Mouse (Mus musculus) ES-E14 (cell line): Measurements from ENCODE around the gene Tor1aip1. TPM values are rescaled to one million over a fixed set of nuclear protein-coding genes. Genes with fewer than 3 reads are reported as not detected.
"Not testable (repeated sequence)": the region's sequence is repeated elsewhere in the genome, so short reads cannot be mapped to it uniquely, and the experiment has no call there.

Experiments used
- DNase-seq: peaks from one replicate; pipeline ENCODE4 v3.0.0-alpha.2; 2013; ENCODE audit warnings: low read depth, low spot score
- H3K27ac ChIP-seq: 2 replicates; pipeline ENCODE4 v1.5.1; 2012; ENCODE audit warnings: low read depth, mild to moderate bottlenecking, low read length, moderate library complexity, mixed read lengths; ENCODE audit not compliant: poor library complexity, insufficient read depth, severe bottlenecking
- H3K36me3 ChIP-seq: 2 replicates; pipeline ENCODE4 v1.6.1; 2012; ENCODE audit warnings: mild to moderate bottlenecking, low read length, moderate library complexity, mixed read lengths; ENCODE audit not compliant: control insufficient read depth, poor library complexity, insufficient read depth, severe bottlenecking
- H3K4me1 ChIP-seq, 2 experiments: fragments of 150-350 bp in 1 of 2; sonication (generic) in 1 of 2; 2 replicates each; pipeline ENCODE4 v1.6.1; 2012; ENCODE audit warnings: low read length in 2 of 2, mild to moderate bottlenecking in 1 of 2, mixed read lengths in 1 of 2; ENCODE audit not compliant: control insufficient read depth in 2 of 2, insufficient read depth in 2 of 2, poor library complexity in 1 of 2
- H3K4me3 ChIP-seq, 2 experiments: fragments of 150-350 bp in 1 of 2; sonication (generic) in 1 of 2; 2 replicates each; pipeline ENCODE4 v1.5.1; 2012; ENCODE audit warnings: low read length in 2 of 2, low read depth in 1 of 2, mild to moderate bottlenecking in 1 of 2, mixed read lengths in 1 of 2; ENCODE audit not compliant: insufficient read depth in 1 of 2, poor library complexity in 1 of 2, severe bottlenecking in 1 of 2
- H3K9ac ChIP-seq: 2 replicates; pipeline ENCODE4 v1.6.1; 2012; ENCODE audit warnings: low read depth, mild to moderate bottlenecking, low read length, mixed read lengths; ENCODE audit not compliant: poor library complexity, insufficient read depth, severe bottlenecking
- H3K9me3 ChIP-seq: fragments of 150-350 bp; sonication (generic); 2 replicates; pipeline ENCODE4 v1.6.1; 2012; ENCODE audit warnings: low read depth, mild to moderate bottlenecking, low read length; ENCODE audit not compliant: control insufficient read depth, insufficient read depth
- CHD2 ChIP-seq: IDR thresholded peaks from 2 replicates; pipeline ENCODE4 v1.6.1; 2014; ENCODE audit warnings: mild to moderate bottlenecking, low read depth, low read length, inconsistent platforms
- HCFC1 ChIP-seq: IDR thresholded peaks from 2 replicates; pipeline ENCODE4 v1.6.1; 2012; ENCODE audit warnings: low read length, inconsistent platforms, borderline replicate concordance; ENCODE audit not compliant: insufficient read depth
- MAFK ChIP-seq: IDR thresholded peaks from 2 replicates; pipeline ENCODE4 v1.6.1; 2014; ENCODE audit warnings: mild to moderate bottlenecking, low read depth, low read length, inconsistent platforms; ENCODE audit not compliant: insufficient read depth
- ZC3H11A ChIP-seq: IDR thresholded peaks from 2 replicates; pipeline ENCODE4 v1.6.1; 2012; ENCODE audit warnings: low read depth, mild to moderate bottlenecking, inconsistent platforms, low read length, borderline replicate concordance
- ZNF384 ChIP-seq: IDR thresholded peaks from 2 replicates; pipeline ENCODE4 v1.6.1; 2012; ENCODE audit warnings: low read depth, low read length, inconsistent platforms
- in situ Hi-C, 2 experiments: fragments of 600-800 bp; cut with MboI; formaldehyde crosslinking; loops; one replicate each; pipeline ENCODE4 v1.15.1; 2025; ENCODE audit warnings: low sequenced_read_pairs in 2 of 2, inconsistent platforms in 1 of 2; ENCODE audit not compliant: unreplicated experiment in 2 of 2
- total RNA-seq: library from RNA; depleted of rRNA; stranded (reverse); fragments of 300-350 nt; gene quantifications from 2 replicates; pipeline ENCODE4 v1.2.3, GENCODE M21; 2012

Tor1aip1 gene
- total RNA-seq, 1 experiment, result 27.9 TPM

- peak; percentile 43 for DNase-seq
- in situ Hi-C loops, result no loop called here
- Histone ChIP-seq H3K36me3 (peaks cover 16% of the 10 kb centered on the region), H3K27ac (no peak overlapping the region), H3K9me3 (no peaks in the 10 kb centered on the region), H3K4me1 (no peaks in the 10 kb centered on the region), H3K4me3 (no peak overlapping the region), H3K9ac (no peak overlapping the region; the same call in 1 of the 2 replicates)
- no peak for TF ChIP-seq ZC3H11A
- no peak for TF ChIP-seq MAFK
- TF ChIP-seq CHD2, result no peak
- TF ChIP-seq ZNF384, result no peak
- no peak for TF ChIP-seq HCFC1
These were observed 6.7 kb upstream of the Tor1aip1 start for GRCm38 (mm10) chr1:156043027-156043426.

- Histone ChIP-seq H3K9ac (peak overlapping the region; percentile 29; the same call in 1 of the 2 replicates), H3K4me1 (no peaks in the 10 kb centered on the region), H3K27ac (no peak overlapping the region), H3K9me3 (no peaks in the 10 kb centered on the region), H3K36me3 (peaks cover 13% of the 10 kb centered on the region), H3K4me3 (peak overlapping the region; percentile 72 to 76; a peak in 1 of 4 replicates)
- DNase-seq, result no peak
- in situ Hi-C loops, result no loop called here
- no peak for TF ChIP-seq MAFK
- TF ChIP-seq HCFC1, result no peak
- no peak for TF ChIP-seq ZNF384
- no peak for TF ChIP-seq ZC3H11A
- no peak for TF ChIP-seq CHD2
These were observed 6.2 kb upstream of the Tor1aip1 start for GRCm38 (mm10) chr1:156042481-156042880.

GRCm38 (mm10) chr1:156041451-156042241 lies 5.4 kb upstream of the Tor1aip1 start:
- no peak for TF ChIP-seq CHD2
- no peak for TF ChIP-seq HCFC1
- TF ChIP-seq MAFK, result no peak
- TF ChIP-seq ZNF384, result no peak
- TF ChIP-seq ZC3H11A, result no peak
- H3K9ac ChIP-seq, result peak overlapping the region; percentile 63; the same call in 1 of the 2 replicates
- no peak for DNase-seq
- H3K36me3 ChIP-seq, result peaks cover 12% of the 10 kb centered on the region
- no peaks in the 10 kb centered on the region for H3K4me1 ChIP-seq
- H3K4me3 ChIP-seq, result peak overlapping the region; percentile 72 to 76
- H3K9me3 ChIP-seq, result no peaks in the 10 kb centered on the region
- no peak overlapping the region; the same call in 1 of the 2 replicates for H3K27ac ChIP-seq
- in situ Hi-C loops, result no loop called here

DNA sequence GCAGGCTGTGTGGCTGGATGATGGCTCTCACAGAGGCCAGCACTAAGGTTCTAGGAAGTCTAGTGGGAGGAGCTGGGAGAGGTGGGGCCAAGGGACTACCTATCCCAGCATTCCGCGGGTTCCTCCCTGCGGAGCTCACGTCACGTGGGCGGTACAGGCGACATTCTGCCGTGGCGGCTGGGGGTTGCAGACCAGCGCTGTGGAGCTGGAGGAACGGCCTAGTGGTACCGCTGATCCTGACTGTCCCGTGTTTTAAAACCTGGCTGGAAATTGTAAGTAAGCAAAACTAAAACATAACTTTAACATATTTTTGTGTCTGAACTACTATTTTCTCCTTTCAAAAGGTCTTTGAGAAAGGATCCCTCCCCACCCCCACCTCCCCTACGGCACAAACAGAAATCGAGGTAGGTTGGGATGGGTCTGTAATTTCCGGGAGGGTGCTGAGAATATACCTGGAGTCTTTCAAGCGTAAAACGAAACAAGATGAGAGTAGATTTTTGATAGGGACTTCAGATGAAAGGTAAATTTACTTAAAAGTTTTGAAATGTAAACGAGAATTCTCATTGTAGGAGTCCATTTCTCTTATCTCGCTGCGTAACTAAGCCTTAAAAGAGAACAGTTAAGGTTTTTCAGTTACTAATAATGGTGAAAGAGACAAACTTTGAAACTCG lies 4.6 kb upstream of the Tor1aip1 start:
- DNase-seq, result peak; percentile 94
- Histone ChIP-seq H3K9me3 (no peaks in the 10 kb centered on the region), H3K27ac (no peak overlapping the region; the same call in 1 of the 2 replicates), H3K9ac (peak overlapping the region; percentile 38; the same call in 1 of the 2 replicates), H3K4me3 (peak overlapping the region; percentile 65 to 76), H3K36me3 (peaks cover 11% of the 10 kb centered on the region), H3K4me1 (no peaks in the 10 kb centered on the region)
- TF ChIP-seq ZNF384 (no peak), ZC3H11A (no peak), MAFK (no peak), CHD2 (peak; percentile 42; the same call in 1 of the 2 replicates), HCFC1 (peak; percentile 89)
- in situ Hi-C loops, result no loop called here

GRCm38 (mm10) chr1:156039989-156040388 lies 3.7 kb upstream of the Tor1aip1 start:
- H3K9me3 ChIP-seq, in situ Hi-C loops: not testable (repeated sequence)
- DNase-seq, result peak; percentile 62

More at GRCm38 (mm10) chr1:156039989-156040388, 3.7 kb upstream of the Tor1aip1 start:
- H3K9ac ChIP-seq, H3K27ac ChIP-seq, H3K4me1 ChIP-seq, H3K4me3 ChIP-seq, H3K36me3 ChIP-seq: not testable (repeated sequence)
